Mouse (Mus musculus) heart, adult 11 months (tissue): Measurements from ENCODE around the gene Entpd7.

Experiments
- DNase-seq: peaks from one replicate; pipeline ENCODE4 v3.0.0; 2022

Gene Entpd7

DNA sequence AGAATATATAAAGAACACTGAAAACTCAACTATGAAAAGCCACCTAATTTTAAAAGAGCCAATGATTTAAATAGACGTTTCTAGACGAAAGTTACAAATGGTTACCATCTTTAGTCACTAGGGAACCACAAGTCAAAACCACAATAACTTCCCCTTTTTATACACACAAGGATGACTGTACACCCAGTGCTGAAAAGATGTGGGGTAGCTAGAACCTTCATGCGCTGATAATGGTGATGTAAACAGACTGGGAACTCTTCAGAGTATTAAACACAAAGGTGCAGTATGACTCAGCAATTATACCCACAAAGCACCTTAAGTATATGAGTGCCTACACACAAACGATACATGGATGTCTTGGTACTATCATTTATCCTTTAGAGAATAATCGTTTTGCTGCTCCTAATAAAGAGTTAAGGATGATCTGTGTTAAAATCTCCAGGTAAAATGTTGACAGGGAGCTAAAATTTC, 82.1 kb downstream of the Entpd7 start:
- no peak for DNase-seq

GRCm38 (mm10) chr19:43772311-43772710, 82.8 kb downstream of the Entpd7 start:
- no peak for DNase-seq

- DNase-seq = no peak
These were observed 86.0 kb downstream of the Entpd7 start for GRCm38 (mm10) chr19:43775433-43775832.

GRCm38 (mm10) chr19:43776561-43776960, 87.1 kb downstream of the Entpd7 start:
- no peak for DNase-seq

DNA sequence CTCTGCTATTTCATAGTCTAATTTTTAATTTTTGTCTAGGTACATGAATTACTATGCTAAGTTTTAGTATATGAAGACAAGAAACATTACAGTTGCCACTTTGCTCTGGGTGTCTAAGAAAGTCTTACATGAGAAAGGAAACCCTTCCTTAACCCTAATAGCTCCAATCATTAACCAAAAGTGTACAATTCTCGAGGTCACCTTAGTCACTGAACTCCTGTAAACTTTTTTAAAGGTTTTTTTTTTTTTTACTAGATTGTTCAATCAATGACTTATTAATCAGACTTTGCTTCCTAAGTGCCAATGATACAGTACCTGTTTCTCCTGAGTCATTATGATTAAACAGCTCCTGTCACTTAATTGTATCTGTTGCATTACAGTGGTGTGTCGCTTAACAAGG, 87.8 kb downstream of the Entpd7 start:
- DNase-seq = no peak

- no peak for DNase-seq
These were observed 90.9 kb downstream of the Entpd7 start for GRCm38 (mm10) chr19:43780391-43780790.

DNA sequence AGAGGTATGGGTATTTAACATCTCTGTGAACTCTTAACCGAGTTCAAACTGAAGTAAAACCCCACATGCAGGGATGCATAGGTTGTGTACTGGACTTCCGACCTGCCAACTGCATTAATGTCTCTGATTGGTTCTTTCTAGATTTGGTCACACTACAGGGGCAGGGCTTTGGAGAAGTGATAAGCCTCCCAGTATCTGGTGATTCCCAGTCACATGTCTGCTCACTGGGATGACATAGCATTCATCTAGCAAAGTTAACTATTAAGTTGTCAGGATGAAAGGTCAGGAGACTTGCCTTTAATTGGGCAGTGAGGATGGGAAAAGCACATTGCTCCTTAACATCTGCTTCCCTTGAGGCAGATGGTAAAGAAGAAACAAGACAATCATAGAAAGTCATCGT, 92.5 kb downstream of the Entpd7 start, which contains the start of gene Abcc2:
Gene Abcc2, plus strand, starts transcription at position 213 of the 400 bp plus-strand sequence.
- DNase-seq = no peak
